Mouse (Mus musculus) cerebellum, adult 2 months (tissue): ENCODE results near the gene Rps29. TPM values are rescaled to one million over a fixed set of nuclear protein-coding genes. Genes with fewer than 3 reads are reported as not detected.
A peak's percentile ranks its signal among the peaks of the same experiment; 100 is the strongest.

Source experiments
- DNase-seq, 2 experiments: peaks; one replicate each; pipeline ENCODE4 v3.0.0; 2021
- H3K27ac ChIP-seq: fragments of 200-500 bp; 2 replicates; pipeline ENCODE4 v1.5.1; 2012; ENCODE audit warnings: low read length, control low read depth, inconsistent platforms; ENCODE audit not compliant: insufficient read depth
- H3K27me3 ChIP-seq: fragments of 200-500 bp; 2 replicates; pipeline ENCODE4 v1.6.1; 2012; ENCODE audit warnings: inconsistent platforms, mild to moderate bottlenecking, low read length, moderate library complexity; ENCODE audit not compliant: control insufficient read depth, insufficient read depth
- H3K4me1 ChIP-seq: fragments of 200-500 bp; 2 replicates; pipeline ENCODE4 v1.6.1; 2011; ENCODE audit warnings: low read length; ENCODE audit not compliant: control insufficient read depth, insufficient read depth
- H3K4me3 ChIP-seq: fragments of 200-500 bp; replicated peaks from 2 replicates; pipeline ENCODE3; 2011; ENCODE audit warnings: mild to moderate bottlenecking, low read depth, low read length, control low read depth; ENCODE audit not compliant: insufficient read depth
- CTCF ChIP-seq: fragments of 200-500 bp; IDR thresholded peaks from 2 replicates; pipeline ENCODE4 v1.5.1; 2011; ENCODE audit warnings: low read depth, mild to moderate bottlenecking, control low read depth, low read length, moderate library complexity, borderline replicate concordance; ENCODE audit not compliant: insufficient read depth
- POLR2A ChIP-seq: fragments of 200-500 bp; IDR thresholded peaks from 2 replicates; pipeline ENCODE4 v1.6.1; 2011; ENCODE audit warnings: low read length, control low read depth, borderline replicate concordance; ENCODE audit not compliant: insufficient read depth
- WGBS: fragments of 180-500 bp; shearing (Covaris S2); methylation state at CpG from one replicate; pipeline ENCODE4 v1.1.7; 2018; 5-methylcytosine and 5-hydroxymethylcytosine counted together
- polyA plus RNA-seq: library from polyadenylated mRNA; depleted of rRNA; stranded (reverse); fragments of >200 nt; gene quantifications from 2 replicates; pipeline ENCODE4 v1.2.3, GENCODE M21; 2012

Rps29 gene
- polyA plus RNA-seq, 1 experiment, result 1,063 TPM

- peaks cover 4% of the 10 kb centered on the region; the same call in 1 of the 2 replicates for H3K4me1 ChIP-seq
- H3K27me3 ChIP-seq, result no peaks in the 10 kb centered on the region
- DNase-seq, result peak; percentile 52 to 64
- peak overlapping the region; percentile 83 for H3K4me3 ChIP-seq
- no peak for TF ChIP-seq CTCF
- TF ChIP-seq POLR2A, result no peak
- WGBS, result under 1% methylated on average over 94 of the region's 94 CpGs
- peak overlapping the region; percentile 74 for H3K27ac ChIP-seq
Measured at GRCm38 (mm10) chr12:69197378-69198163, 38.6 kb upstream of the Rps29 start.

- peak within 1 kb of the TSS; percentile 74 for H3K27ac ChIP-seq
- under 1% methylated on average over 73 of the region's 75 CpGs for WGBS
- peaks cover 4% of the 10 kb centered on the region; the same call in 1 of the 2 replicates for H3K4me1 ChIP-seq
- no peak for TF ChIP-seq CTCF
- peak; percentile 72 for TF ChIP-seq POLR2A
- peak; percentile 78 to 81 for DNase-seq
- H3K4me3 ChIP-seq, result peak within 1 kb of the TSS; percentile 83
- H3K27me3 ChIP-seq, result no peaks in the 10 kb centered on the region
Measured at GRCm38 (mm10) chr12:69196444-69197377, 37.7 kb upstream of the Rps29 start, which contains the start of gene Gm49383. TSS of gene Gm49383 (minus strand) at chr12:69197104.

- TF ChIP-seq CTCF, result no peak
- TF ChIP-seq POLR2A, result no peak
- Histone ChIP-seq H3K4me3 (no peak overlapping the region), H3K4me1 (no peaks in the 10 kb centered on the region), H3K27me3 (no peaks in the 10 kb centered on the region), H3K27ac (no peak overlapping the region)
- no peak for DNase-seq
- 95% methylated on average over 2 of the region's 2 CpGs for WGBS
Measured at GRCm38 (mm10) chr12:69192637-69193036, 33.7 kb upstream of the Rps29 start.

GRCm38 (mm10) chr12:69191396-69191795, 32.4 kb upstream of the Rps29 start:
- WGBS, result 96% methylated on average over 5 of the region's 5 CpGs
- DNase-seq, result no peak

GRCm38 (mm10) chr12:69190522-69190921, 31.5 kb upstream of the Rps29 start:
- 19% methylated on average over 1 of the region's 1 CpGs for WGBS
- peaks cover under 1% of the 10 kb centered on the region; the same call in 1 of the 2 replicates for H3K4me1 ChIP-seq
- H3K27me3 ChIP-seq, result no peaks in the 10 kb centered on the region
- no peak overlapping the region for H3K4me3 ChIP-seq
- no peak for TF ChIP-seq CTCF
- TF ChIP-seq POLR2A, result no peak
- no peak for DNase-seq
- H3K27ac ChIP-seq, result no peak overlapping the region

More at GRCm38 (mm10) chr12:69191396-69191795, 32.4 kb upstream of the Rps29 start:
- no peak overlapping the region for H3K27ac ChIP-seq
- no peak for TF ChIP-seq CTCF
- no peak for TF ChIP-seq POLR2A
- no peak overlapping the region for H3K4me3 ChIP-seq
- no peaks in the 10 kb centered on the region; the same call in 1 of the 2 replicates for H3K4me1 ChIP-seq
- no peaks in the 10 kb centered on the region for H3K27me3 ChIP-seq

GRCm38 (mm10) chr12:69190074-69190473, 31.1 kb upstream of the Rps29 start:
- no peak for DNase-seq
- Histone ChIP-seq H3K27ac (no peak overlapping the region), H3K4me3 (no peak overlapping the region), H3K4me1 (peaks cover 5% of the 10 kb centered on the region; the same call in 1 of the 2 replicates), H3K27me3 (no peaks in the 10 kb centered on the region)
- WGBS, result 94% methylated on average over 9 of the region's 9 CpGs
- no peak for TF ChIP-seq CTCF
- no peak for TF ChIP-seq POLR2A

GRCm38 (mm10) chr12:69186811-69187471, 28.0 kb upstream of the Rps29 start:
- TF ChIP-seq CTCF (no peak), POLR2A (no peak)
- no peak for DNase-seq
- peaks cover 6% of the 10 kb centered on the region; the same call in 1 of the 2 replicates for H3K4me1 ChIP-seq
- H3K27me3 ChIP-seq, result no peaks in the 10 kb centered on the region
- H3K27ac ChIP-seq, result no peak overlapping the region
- WGBS, result 54% methylated on average over 5 of the region's 5 CpGs
- H3K4me3 ChIP-seq, result no peak overlapping the region
